Mouse (Mus musculus) heart, postnatal 0 days (tissue): ENCODE data around the gene Cerk. TPM values are rescaled to one million over a fixed set of nuclear protein-coding genes. Genes with fewer than 3 reads are reported as not detected.

ENCODE experiments used
- ATAC-seq: fragments of 200-750 bp; cut with Nextera tagmentation; 2 replicates; pipeline ENCODE4 v1.8.0; 2017; ENCODE audit warnings: low read depth, moderate number of reproducible peaks, moderate library complexity; ENCODE audit not compliant: insufficient read depth
- DNase-seq: peaks from one replicate; pipeline ENCODE4 v3.0.0-alpha.2; 2016; ENCODE audit warnings: low spot score
- H3K27ac ChIP-seq: fragments of 300-500 bp; sonication (generic); 2 replicates; pipeline ENCODE4 v1.5.1; 2014; ENCODE audit warnings: low read depth, mild to moderate bottlenecking
- H3K27me3 ChIP-seq: fragments of 300-500 bp; sonication (generic); 2 replicates; pipeline ENCODE4 v1.6.1; 2014; ENCODE audit warnings: low read length, mixed read lengths; ENCODE audit not compliant: control insufficient read depth, insufficient read depth
- H3K36me3 ChIP-seq: fragments of 300-500 bp; sonication (generic); replicated peaks from 2 replicates; pipeline ENCODE4 v1.6.1; 2014; ENCODE audit warnings: low read length, mixed read lengths; ENCODE audit not compliant: control insufficient read depth, insufficient read depth
- H3K4me1 ChIP-seq: fragments of 300-500 bp; sonication (generic); 2 replicates; pipeline ENCODE4 v1.6.1; 2014; ENCODE audit warnings: antibody characterized with exemption; ENCODE audit not compliant: control insufficient read depth, insufficient read depth
- H3K4me2 ChIP-seq: fragments of 300-500 bp; sonication (generic); 2 replicates; pipeline ENCODE4 v1.6.1; 2014; ENCODE audit warnings: low read depth, mild to moderate bottlenecking, low read length, moderate library complexity
- H3K4me3 ChIP-seq: fragments of 300-500 bp; sonication (generic); 2 replicates; pipeline ENCODE4 v1.5.1; 2014; ENCODE audit warnings: low read depth, low read length
- H3K9ac ChIP-seq: fragments of 300-500 bp; sonication (generic); replicated peaks from 2 replicates; pipeline ENCODE4 v1.6.1; 2014; ENCODE audit warnings: low read depth, low read length, mixed read lengths
- H3K9me3 ChIP-seq: fragments of 300-500 bp; sonication (generic); replicated peaks from 2 replicates; pipeline ENCODE4 v1.6.1; 2016; ENCODE audit warnings: low read length; ENCODE audit not compliant: control insufficient read depth
- CTCF ChIP-seq: IDR thresholded peaks from 2 replicates; pipeline ENCODE4 v1.5.1; 2016; ENCODE audit warnings: antibody characterized with exemption, control low read depth, low read depth
- EP300 ChIP-seq: IDR thresholded peaks from 2 replicates; pipeline ENCODE4 v1.6.1; 2016; ENCODE audit warnings: antibody characterized with exemption, low read depth
- WGBS: fragments of 180-500 bp; shearing (Covaris S2); extraction: QIAGEN DNeasy Blood & Tissue Kit; methylation state at CpG from one replicate; pipeline ENCODE4 v1.1.7; 2014; 5-methylcytosine and 5-hydroxymethylcytosine counted together
- polyA plus RNA-seq: library from polyadenylated mRNA; unstranded; fragments of >200 nt; fragmentation: Nextera tagmentation; extraction: Ambion mirVana; gene quantifications from 2 replicates; pipeline ENCODE4 v1.2.1, GENCODE M21; 2015
- total RNA-seq: library from RNA; depleted of rRNA; stranded (reverse); fragments of >200 nt; gene quantifications from 2 replicates; pipeline ENCODE4 v1.2.3, GENCODE M21; 2014; ENCODE audit warnings: low replicate concordance

Cerk gene
- total and polyA plus RNA-seq, 2 experiments from 2014 or later = 14.5 to 25.3 TPM

GRCm38 (mm10) chr15:86188746-86189470 is 3.0 kb upstream of the Cerk start:
- WGBS = 30% methylated on average over 10 of the region's 10 CpGs
- TF ChIP-seq EP300 (0 out of 2 replicates have a peak, but pooled peaks have one; percentile 25), CTCF (no peak)
- no peaks in the 10 kb centered on the region for H3K36me3 ChIP-seq
- H3K4me1 ChIP-seq = peaks cover 36% of the 10 kb centered on the region
- DNase-seq = peak; percentile 89
- no peak overlapping the region for H3K4me3 ChIP-seq
- peak; percentile 54 for ATAC-seq
- peak overlapping the region; percentile 8; the same call in 1 of the 2 replicates for H3K4me2 ChIP-seq
- H3K27me3 ChIP-seq = no peaks in the 10 kb centered on the region
- peak overlapping the region; percentile 60 for H3K27ac ChIP-seq
- peak overlapping the region; percentile 12; the same call in 1 of the 2 replicates for H3K9ac ChIP-seq
- H3K9me3 ChIP-seq = no peaks in the 10 kb centered on the region

- H3K4me2 ChIP-seq = no peak overlapping the region
- peak overlapping the region; percentile 12; the same call in 1 of the 2 replicates for H3K9ac ChIP-seq
- DNase-seq = no peak
- H3K27ac ChIP-seq = peak overlapping the region; percentile 60
- no peaks in the 10 kb centered on the region for H3K9me3 ChIP-seq
- H3K4me3 ChIP-seq = no peak overlapping the region
- 70% methylated on average over 5 of the region's 5 CpGs for WGBS
- ATAC-seq = no peak
- peaks cover 37% of the 10 kb centered on the region for H3K4me1 ChIP-seq
- H3K36me3 ChIP-seq = no peaks in the 10 kb centered on the region
- TF ChIP-seq EP300 (no peak), CTCF (no peak)
- no peaks in the 10 kb centered on the region for H3K27me3 ChIP-seq
Observed at GRCm38 (mm10) chr15:86188186-86188585, 2.2 kb upstream of the Cerk start.

GRCm38 (mm10) chr15:86186686-86187085 is 745 bp upstream of the Cerk start:
- peak overlapping the region; percentile 96; the same call in 1 of the 2 replicates for H3K27ac ChIP-seq
- no peak overlapping the region for H3K4me3 ChIP-seq
- TF ChIP-seq CTCF (no peak), EP300 (no peak)
- no peaks in the 10 kb centered on the region for H3K9me3 ChIP-seq
- H3K27me3 ChIP-seq = no peaks in the 10 kb centered on the region
- H3K36me3 ChIP-seq = no peaks in the 10 kb centered on the region
- DNase-seq = no peak
- peak overlapping the region; percentile 85; the same call in 1 of the 2 replicates for H3K4me2 ChIP-seq
- 49% methylated on average over 3 of the region's 3 CpGs for WGBS
- no peak overlapping the region for H3K9ac ChIP-seq
- ATAC-seq = no peak
- H3K4me1 ChIP-seq = peaks cover 46% of the 10 kb centered on the region

- Histone ChIP-seq H3K27me3 (no peaks in the 10 kb centered on the region), H3K27ac (peak overlapping the region; percentile 96), H3K36me3 (no peaks in the 10 kb centered on the region), H3K4me3 (peak overlapping the region; percentile 85), H3K4me1 (peaks cover 53% of the 10 kb centered on the region), H3K4me2 (peak overlapping the region; percentile 85), H3K9me3 (no peaks in the 10 kb centered on the region), H3K9ac (peak overlapping the region; percentile 92)
- under 1% methylated on average over 70 of the region's 70 CpGs for WGBS
- no peak for TF ChIP-seq EP300
- TF ChIP-seq CTCF = no peak
- DNase-seq = no peak
- peak; percentile 21 for ATAC-seq
Observed at GRCm38 (mm10) chr15:86184851-86185688, 871 bp downstream of the Cerk start.

- no peaks in the 10 kb centered on the region for H3K36me3 ChIP-seq
- DNase-seq (no peak), ATAC-seq (no peak)
- peak overlapping the region; percentile 92 for H3K9ac ChIP-seq
- H3K4me2 ChIP-seq = peak overlapping the region; percentile 85
- WGBS = 50% methylated on average over 5 of the region's 5 CpGs
- peak overlapping the region; percentile 96; the same call in 1 of the 2 replicates for H3K27ac ChIP-seq
- H3K4me3 ChIP-seq = peak overlapping the region; percentile 85
- TF ChIP-seq EP300 = no peak
- no peak for TF ChIP-seq CTCF
- H3K4me1 ChIP-seq = peaks cover 45% of the 10 kb centered on the region
- H3K27me3 ChIP-seq = no peaks in the 10 kb centered on the region
- H3K9me3 ChIP-seq = no peaks in the 10 kb centered on the region
Observed at GRCm38 (mm10) chr15:86184071-86184470, 1.9 kb downstream of the Cerk start.
